Mouse (Mus musculus): ENCODE measurements around the gene Siae.

Gene Siae

DNA sequence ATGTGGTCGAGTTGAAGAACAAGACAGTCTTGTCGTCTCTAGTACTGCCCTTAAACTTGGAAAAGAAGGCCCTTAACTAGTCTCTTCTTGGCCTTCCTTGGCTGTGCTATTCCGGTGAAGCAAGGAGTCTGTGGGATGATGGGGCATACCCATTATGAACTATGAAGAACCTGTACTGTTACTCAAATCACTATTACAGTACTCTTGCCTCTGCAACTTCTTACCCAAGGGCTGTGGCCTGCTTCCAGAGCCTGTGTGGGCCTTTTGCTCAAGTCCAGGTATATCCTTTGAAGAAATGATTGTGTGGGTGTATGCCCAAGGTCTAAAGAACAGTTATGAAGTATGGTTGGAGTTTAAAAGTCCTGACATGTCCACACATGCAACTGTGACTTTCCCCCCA lies 114.8 kb downstream of the Siae start:
- in situ Hi-C loops (cut with MboI, MseI): no loop called here

DNA sequence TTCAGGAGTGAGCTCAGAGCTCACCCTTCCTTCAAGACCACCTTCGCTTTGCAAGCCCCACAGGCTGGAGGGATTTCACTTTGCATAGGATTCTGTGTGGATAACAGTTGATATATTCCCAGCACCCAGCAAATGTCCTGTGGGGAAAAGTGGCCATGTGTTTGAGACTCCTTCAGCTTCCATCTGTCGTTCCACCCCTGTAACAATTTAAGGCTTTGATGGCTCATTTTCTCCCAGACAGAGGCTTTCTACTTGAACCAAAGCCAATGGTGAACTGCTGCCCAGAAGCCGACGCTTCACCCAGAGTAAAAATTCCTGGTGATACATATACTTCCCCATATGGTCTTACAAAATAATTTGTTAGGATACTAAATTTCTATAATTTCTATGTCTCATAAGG lies 119.8 kb downstream of the Siae start:
- in situ Hi-C loops (cut with MboI, MseI): loop anchor here (25.0 kb wide), 1 partner anchor 1062 kb away; no protein-coding TSS in a partner anchor

DNA sequence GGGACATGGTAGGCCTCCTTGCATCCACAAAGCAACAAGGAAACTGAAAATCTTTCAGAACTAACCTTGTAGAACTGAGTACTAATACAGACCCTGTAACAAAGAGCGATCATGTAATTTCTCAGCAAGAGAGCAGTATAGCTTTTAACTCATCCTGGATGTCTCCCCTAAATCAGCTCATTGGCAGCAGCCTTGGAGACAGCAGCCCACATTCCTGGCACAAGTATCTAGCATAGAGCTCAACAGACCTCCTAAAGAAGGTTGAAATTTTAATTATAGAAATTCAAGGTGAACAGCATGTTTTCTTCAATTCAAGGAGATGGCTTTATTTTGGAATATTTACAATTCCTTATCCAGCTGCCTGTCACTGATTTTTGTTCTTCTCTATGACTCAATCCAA lies 125.6 kb downstream of the Siae start:
- in situ Hi-C loops (cut with MboI, MseI): loop anchor here (25.0 kb wide), 1 partner anchor 1056 kb away; no protein-coding TSS in a partner anchor

DNA sequence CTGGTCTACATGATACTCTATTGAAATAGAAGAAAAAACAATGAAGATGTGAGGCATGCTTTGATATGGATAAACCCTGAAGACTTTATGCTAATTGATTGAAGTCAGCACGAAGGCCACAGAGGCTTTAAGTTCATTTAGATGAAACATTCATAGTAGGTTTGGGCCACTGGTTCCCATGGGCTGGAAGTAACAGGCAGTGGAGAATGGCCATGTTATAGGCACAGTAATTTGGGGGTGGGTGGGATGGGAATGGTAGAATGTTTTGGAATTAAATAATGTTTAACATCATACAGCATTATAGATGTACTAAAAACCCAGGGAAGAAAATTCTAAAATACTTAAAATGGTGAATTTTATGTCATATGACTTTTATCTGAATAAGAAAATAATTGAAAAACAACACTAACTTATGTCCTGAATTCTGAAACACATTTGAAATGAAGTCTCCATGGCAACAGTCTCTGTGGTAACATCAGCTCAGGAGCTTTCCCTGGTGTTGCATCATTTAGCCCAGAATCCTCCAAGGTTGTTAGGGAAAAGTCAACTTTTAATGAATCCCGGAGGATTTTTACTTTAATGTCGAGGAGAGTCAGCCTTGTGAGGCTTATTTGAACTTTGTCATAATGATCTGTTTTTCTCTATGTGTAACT lies 131.9 kb downstream of the Siae start:
- in situ Hi-C loops (cut with MboI, MseI): loop anchor here (25.0 kb wide), 1 partner anchor 1050 kb away; no protein-coding TSS in a partner anchor

DNA sequence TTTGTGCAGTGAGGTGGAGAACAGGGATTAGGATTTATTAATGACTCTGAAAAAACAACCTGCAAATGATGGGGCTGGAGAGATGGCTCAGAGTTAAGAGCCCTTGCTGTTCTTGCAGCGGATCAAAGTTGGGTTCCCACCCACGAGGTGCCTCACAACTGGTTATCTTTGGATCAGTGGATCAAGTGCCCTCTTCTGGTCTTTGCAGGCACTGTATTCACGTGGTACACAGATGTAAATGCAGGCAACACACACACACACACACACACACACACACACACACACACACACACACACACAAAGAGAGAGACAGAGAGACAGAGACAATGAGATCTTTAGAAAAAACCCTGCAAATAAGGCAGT lies 132.4 kb downstream of the Siae start:
- in situ Hi-C loops (cut with MboI, MseI): loop anchor here (25.0 kb wide), 1 partner anchor 1049 kb away; no protein-coding TSS in a partner anchor

DNA sequence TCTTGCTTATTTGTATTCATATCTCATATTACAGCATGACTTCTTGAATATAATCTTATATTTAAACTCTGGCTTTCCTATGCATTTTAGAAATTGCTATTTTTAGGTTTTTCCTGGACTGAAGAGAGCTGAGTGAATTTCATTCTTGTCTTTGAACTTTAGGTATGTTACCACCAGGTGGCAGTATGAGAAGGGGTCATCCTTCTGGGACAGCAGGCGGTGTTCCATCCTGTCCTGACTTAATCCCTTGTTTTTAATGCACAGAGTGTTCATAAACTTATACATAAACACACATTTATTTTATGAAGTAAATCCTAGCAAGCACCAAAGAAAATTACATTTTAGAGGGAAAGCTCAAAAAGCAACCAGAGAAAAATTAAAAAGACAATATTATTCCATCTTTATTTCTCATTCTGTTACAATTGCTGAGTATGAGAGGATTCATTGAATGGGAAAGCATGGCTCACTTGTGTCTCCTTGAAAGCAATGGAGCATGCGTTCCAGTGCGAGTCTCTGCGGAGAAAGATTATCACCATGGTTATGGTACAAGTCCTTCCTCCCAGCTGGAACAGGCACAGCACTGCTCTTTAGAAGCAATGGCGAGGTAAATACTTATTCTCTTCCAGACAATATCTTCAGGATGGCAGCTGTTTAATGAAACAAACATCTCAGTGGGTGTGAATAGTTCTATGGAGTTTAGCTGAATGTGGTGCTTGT lies 134.6 kb downstream of the Siae start:
- in situ Hi-C loops (cut with MboI, MseI): loop anchor here (5.0 to 25.0 kb wide), 2 partner anchors 242 to 1047 kb away; no protein-coding TSS in a partner anchor
